Mouse (Mus musculus) olfactory bulb, adult 2 months (tissue): ENCODE results near the gene Gpr135. TPM values are rescaled to one million over a fixed set of nuclear protein-coding genes. Genes with fewer than 3 reads are reported as not detected.

Experiments
- H3K27ac ChIP-seq: fragments of 200-500 bp; 2 replicates; pipeline ENCODE4 v1.5.1; 2012; ENCODE audit warnings: low read depth, low read length; ENCODE audit not compliant: insufficient read depth
- H3K4me1 ChIP-seq: fragments of 200-500 bp; 2 replicates; pipeline ENCODE4 v1.6.1; 2012; ENCODE audit warnings: low read length; ENCODE audit not compliant: control insufficient read depth, insufficient read depth
- H3K4me3 ChIP-seq: fragments of 200-500 bp; 2 replicates; pipeline ENCODE4 v1.5.1; 2012; ENCODE audit warnings: mild to moderate bottlenecking, low read depth, low read length, moderate library complexity; ENCODE audit not compliant: insufficient read depth
- CTCF ChIP-seq: fragments of 200-500 bp; IDR thresholded peaks from 2 replicates; pipeline ENCODE4 v1.5.1; 2012; ENCODE audit warnings: low read depth, mild to moderate bottlenecking, low read length, moderate library complexity; ENCODE audit not compliant: insufficient read depth
- POLR2A ChIP-seq: fragments of 200-500 bp; IDR thresholded peaks from 2 replicates; pipeline ENCODE4 v1.6.1; 2012; ENCODE audit warnings: mild to moderate bottlenecking, low read depth, low read length, moderate library complexity; ENCODE audit not compliant: insufficient read depth
- WGBS: fragments of 180-500 bp; shearing (Covaris S2); methylation state at CpG from one replicate; pipeline ENCODE4 v1.1.7; 2018; 5-methylcytosine and 5-hydroxymethylcytosine counted together
- polyA plus RNA-seq: library from polyadenylated mRNA; stranded (reverse); fragments of >200 nt; gene quantifications from 2 replicates; pipeline ENCODE4 v1.2.4, GENCODE M21; 2012; ENCODE audit warnings: low replicate concordance; ENCODE audit not compliant: missing spikeins, insufficient read depth, insufficient read length

Gpr135 gene
- polyA plus RNA-seq, 1 experiment, result not detected

GRCm38 (mm10) chr12:72037049-72037448, 33.9 kb downstream of the Gpr135 start:
- 94% methylated on average over 6 of the region's 6 CpGs for WGBS
- Histone ChIP-seq H3K27ac (no peak overlapping the region), H3K4me1 (no peaks in the 10 kb centered on the region), H3K4me3 (no peak overlapping the region)
- no peak for TF ChIP-seq POLR2A
- TF ChIP-seq CTCF, result no peak

GRCm38 (mm10) chr12:72036097-72036661, 34.7 kb downstream of the Gpr135 start:
- H3K4me3 ChIP-seq, result no peak overlapping the region
- no peak for TF ChIP-seq POLR2A
- no peak for TF ChIP-seq CTCF
- 81% methylated on average over 9 of the region's 9 CpGs for WGBS
- no peak overlapping the region for H3K27ac ChIP-seq
- H3K4me1 ChIP-seq, result no peaks in the 10 kb centered on the region

- no peaks in the 10 kb centered on the region for H3K4me1 ChIP-seq
- 88% methylated on average over 6 of the region's 6 CpGs for WGBS
- no peak overlapping the region for H3K4me3 ChIP-seq
- H3K27ac ChIP-seq, result no peak overlapping the region
- TF ChIP-seq POLR2A (no peak), CTCF (no peak)
Measured at GRCm38 (mm10) chr12:72031794-72032193, 39.1 kb downstream of the Gpr135 start.

- TF ChIP-seq CTCF (no peak), POLR2A (no peak)
- Histone ChIP-seq H3K4me1 (no peaks in the 10 kb centered on the region), H3K27ac (no peak overlapping the region), H3K4me3 (no peak overlapping the region)
- WGBS, result 78% methylated on average over 5 of the region's 5 CpGs
Measured at GRCm38 (mm10) chr12:72031171-72031570, 39.8 kb downstream of the Gpr135 start.

- no peaks in the 10 kb centered on the region for H3K4me1 ChIP-seq
- H3K4me3 ChIP-seq, result no peak overlapping the region
- no peak for TF ChIP-seq POLR2A
- no peak for TF ChIP-seq CTCF
- WGBS, result 58% methylated on average over 6 of the region's 6 CpGs
- H3K27ac ChIP-seq, result no peak overlapping the region
Measured at GRCm38 (mm10) chr12:72025275-72025795, 45.6 kb downstream of the Gpr135 start.

GRCm38 (mm10) chr12:72023572-72023971, 47.4 kb downstream of the Gpr135 start:
- TF ChIP-seq POLR2A (no peak), CTCF (no peak)
- Histone ChIP-seq H3K27ac (no peak overlapping the region), H3K4me1 (no peaks in the 10 kb centered on the region), H3K4me3 (no peak overlapping the region)
- WGBS, result 96% methylated on average over 5 of the region's 5 CpGs

- 95% methylated on average over 3 of the region's 3 CpGs for WGBS
- TF ChIP-seq CTCF (no peak), POLR2A (no peak)
- H3K27ac ChIP-seq, result no peak overlapping the region
- no peak overlapping the region for H3K4me3 ChIP-seq
- H3K4me1 ChIP-seq, result no peaks in the 10 kb centered on the region
Measured at GRCm38 (mm10) chr12:72022790-72023189, 48.1 kb downstream of the Gpr135 start.

- H3K27ac ChIP-seq, result no peak overlapping the region
- 66% methylated on average over 5 of the region's 5 CpGs for WGBS
- no peak overlapping the region for H3K4me3 ChIP-seq
- no peaks in the 10 kb centered on the region for H3K4me1 ChIP-seq
- no peak for TF ChIP-seq POLR2A
- TF ChIP-seq CTCF, result no peak
Measured at GRCm38 (mm10) chr12:72021543-72021942, 49.4 kb downstream of the Gpr135 start.

GRCm38 (mm10) chr12:72020285-72020684, 50.6 kb downstream of the Gpr135 start:
- H3K4me3 ChIP-seq, result no peak overlapping the region
- H3K27ac ChIP-seq, result no peak overlapping the region
- WGBS, result 83% methylated on average over 4 of the region's 4 CpGs
- H3K4me1 ChIP-seq, result no peaks in the 10 kb centered on the region
- TF ChIP-seq CTCF, result no peak
- TF ChIP-seq POLR2A, result no peak

Other genes with a start within 250 kb of the Gpr135 start
- gene Daam1, start 240.0 kb downstream of the Gpr135 start, polyA plus RNA-seq, result not detected in 2 replicates
- gene L3hypdh, start 14.3 kb upstream of the Gpr135 start, polyA plus RNA-seq, result not detected in 2 replicates
- gene Jkamp, start 14.5 kb upstream of the Gpr135 start, polyA plus RNA-seq, result not detected in 2 replicates
- not detected in 2 replicates for gene Ccdc175, start 113.9 kb upstream of the Gpr135 start, polyA plus RNA-seq